11 mouse cellular contexts compared by ENCODE assay signal in the genomic region with DNA sequence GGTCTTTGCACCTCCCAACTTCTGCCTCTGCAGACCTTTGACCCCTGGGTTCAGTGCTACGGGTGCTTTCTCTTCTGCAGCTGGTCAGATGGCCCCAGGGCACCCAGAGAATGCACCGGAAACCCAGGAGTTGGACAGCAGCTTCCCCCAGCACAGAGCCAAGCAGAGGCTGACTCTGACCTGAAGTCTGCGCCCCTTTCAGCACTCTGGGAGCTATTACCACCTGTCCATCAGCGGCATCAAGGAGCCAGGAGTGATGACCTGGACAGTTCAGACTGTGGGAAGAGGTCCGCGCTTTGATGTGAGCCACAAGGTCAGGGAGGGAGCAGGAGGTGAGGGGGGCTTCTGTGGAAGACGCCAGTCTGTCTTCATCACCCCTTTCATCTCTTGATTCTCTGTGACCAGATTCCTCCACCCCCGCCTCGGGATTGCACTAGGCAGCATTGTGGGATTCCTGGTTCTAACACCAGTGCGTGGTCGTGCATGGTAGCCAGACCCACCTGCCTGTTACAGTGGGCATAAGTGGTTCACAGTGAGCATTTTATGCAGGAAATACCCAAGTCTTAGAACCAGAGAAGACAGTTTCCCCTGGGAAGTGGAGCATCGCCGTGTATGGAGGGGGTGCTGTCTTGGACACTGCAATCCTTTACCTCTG. TPM values are rescaled to one million over a fixed set of nuclear protein-coding genes. Genes with fewer than 3 reads are reported as not detected.
DNase-seq lines count a peak whose midpoint lies in the region; ATAC-seq and TF ChIP-seq lines count a peak whose summit lies in the region.
"Had no signal": no experiment of that assay in that cellular context is flagged by ENCODE, and none has a peak within 500 bp of the region (broad histone marks: within the 10 kb centered on the region; RNA-seq: fewer than 3 reads in every experiment).

No protein-coding gene starts in this region.

- intact Hi-C loops in gastrocnemius, adult 2 months (cut with DNase I) = no loop called here

- ATAC-seq in embryonic facial prominence, embryonic 12.5 days (ENCODE audit: insufficient number of reproducible peaks, insufficient read depth, low FRiP score, low TSS enrichment) = peak; percentile 37; the same call in 1 of the 2 replicates
- ATAC-seq in midbrain, embryonic 14.5 days (ENCODE audit: low FRiP score, low TSS enrichment) = peak; percentile 40; the same call in 1 of the 2 replicates
- ATAC-seq: liver, postnatal 0 days had no signal

- 32% methylated on average over 13 of the region's 13 CpGs for WGBS in embryonic facial prominence, embryonic 12.5 days
- 53% methylated on average over 13 of the region's 13 CpGs for WGBS in midbrain, embryonic 14.5 days

- peaks cover 15% of the 10 kb centered on the region for H3K4me1 ChIP-seq in embryonic facial prominence, embryonic 12.5 days
- H3K4me1 ChIP-seq in midbrain, embryonic 14.5 days (ENCODE audit: control insufficient read depth, insufficient read depth, low read length) = no peaks in the 10 kb centered on the region
- H3K4me1 ChIP-seq: neural tube, embryonic 13.5 days had no signal

- H3K27ac ChIP-seq in gastrocnemius, adult 2 months = 0 out of 2 replicates have a peak overlapping the region, but pooled peaks have one; percentile 44
- 0 out of 2 replicates have a peak overlapping the region, but pooled peaks have one; percentile 23 for H3K27ac ChIP-seq in embryonic facial prominence, embryonic 12.5 days
- H3K27ac ChIP-seq in midbrain, embryonic 14.5 days (replicated peaks; ENCODE audit: low read depth, low read length) = no peak overlapping the region
- H3K27ac ChIP-seq: neural tube, embryonic 13.5 days had no signal

- no peaks in the 10 kb centered on the region for H3K27me3 ChIP-seq in embryonic facial prominence, embryonic 12.5 days
- H3K27me3 ChIP-seq in midbrain, embryonic 14.5 days (ENCODE audit: control insufficient read depth, insufficient read depth, low read length) = peaks cover 2% of the 10 kb centered on the region; the same call in 1 of the 2 replicates

- no peak overlapping the region for H3K9ac ChIP-seq in embryonic facial prominence, embryonic 12.5 days
- no peak overlapping the region for H3K9ac ChIP-seq in midbrain, embryonic 14.5 days (replicated peaks; ENCODE audit: low read length)
- H3K9ac ChIP-seq: liver, postnatal 0 days; neural tube, embryonic 13.5 days had no signal

- DNase-seq in gastrocnemius, adult 2 months = no peak
- no peak for DNase-seq in gastrocnemius, postnatal 10 days
- peak; percentile 28 for DNase-seq in kidney, adult 9 months
- no peak for DNase-seq in midbrain, embryonic 14.5 days
- no peak for DNase-seq in adrenal gland, postnatal 4 days (ENCODE audit: low spot score in 2 of 2)
- DNase-seq in adrenal gland, adult 2 months = no peak
- no peak for DNase-seq in B cell, adult 2 months
- DNase-seq: layer of hippocampus, adult 9-11 months; liver, postnatal 0 days had no signal

- H3K4me3 ChIP-seq in gastrocnemius, adult 2 months = no peak overlapping the region
- H3K4me3 ChIP-seq in embryonic facial prominence, embryonic 12.5 days = no peak overlapping the region
- H3K4me3 ChIP-seq in midbrain, embryonic 14.5 days (replicated peaks; ENCODE audit: low read depth, low read length) = no peak overlapping the region
- H3K4me3 ChIP-seq: neural tube, embryonic 13.5 days had no signal

- no peaks in the 10 kb centered on the region; the same call in 1 of the 2 replicates for H3K36me3 ChIP-seq in embryonic facial prominence, embryonic 12.5 days
- no peaks in the 10 kb centered on the region for H3K36me3 ChIP-seq in midbrain, embryonic 14.5 days (ENCODE audit: control insufficient read depth, insufficient read depth, low read length)

- TF ChIP-seq CTCF in gastrocnemius, adult 2 months (IDR thresholded peaks at IDR 0.05) = no peak

- no peak overlapping the region for H3K4me2 ChIP-seq in embryonic facial prominence, embryonic 12.5 days (replicated peaks)
- no peak overlapping the region for H3K4me2 ChIP-seq in midbrain, embryonic 14.5 days (ENCODE audit: low read length)
- H3K4me2 ChIP-seq: neural tube, embryonic 13.5 days had no signal

- no peaks in the 10 kb centered on the region for H3K9me3 ChIP-seq in embryonic facial prominence, embryonic 12.5 days
- no peaks in the 10 kb centered on the region for H3K9me3 ChIP-seq in midbrain, embryonic 14.5 days (ENCODE audit: control insufficient read depth, low read length)
- H3K9me3 ChIP-seq: neural tube, embryonic 13.5 days had no signal

RNA-seq across cellular contexts. Expression of gene Rpusd4, which starts 15.9 kb away (rescaled TPM):
- 1 to 10 TPM; 6.8 to 7.5 TPM for total RNA-seq in gastrocnemius, adult 2 months (2021)
- total RNA-seq in gastrocnemius, postnatal 10 days (2021) = 1 to 10 TPM; 6.9 to 8.1 TPM
- polyA plus RNA-seq in embryonic facial prominence, embryonic 12.5 days (2016; fragmentation: Nextera tagmentation; extraction: Ambion mirVana) = 30.1 and 34.9 TPM in 2 replicates
- 18.1 and 19.4 TPM in 2 replicates for polyA plus RNA-seq in midbrain, embryonic 14.5 days (2014; fragmentation: Nextera tagmentation; extraction: Ambion mirVana)
- total RNA-seq in adrenal gland, postnatal 4 days (2021) = 10 to 100 TPM; 17.8 to 18.7 TPM
- total RNA-seq in adrenal gland, adult 2 months (2021) = 10 to 100 TPM; 15.0 to 18.3 TPM
- polyA plus RNA-seq in adrenal gland, adult 2 months (2012; rRNA removed) = 4.8 and 6.5 TPM in 2 replicates

RNA-seq across cellular contexts. Expression of gene Fam118b, which starts 15.9 kb away (rescaled TPM):
- total RNA-seq in gastrocnemius, adult 2 months (2021) = 10 to 100 TPM; 24.3 to 29.8 TPM
- 10 to 100 TPM; 27.2 to 28.7 TPM for total RNA-seq in gastrocnemius, postnatal 10 days (2021)
- polyA plus RNA-seq in embryonic facial prominence, embryonic 12.5 days (2016; fragmentation: Nextera tagmentation; extraction: Ambion mirVana) = 58.5 and 59.1 TPM in 2 replicates
- polyA plus RNA-seq in midbrain, embryonic 14.5 days (2014; fragmentation: Nextera tagmentation; extraction: Ambion mirVana) = 65.1 and 68.3 TPM in 2 replicates
- total RNA-seq in adrenal gland, postnatal 4 days (2021) = 10 to 100 TPM; 12.8 to 13.3 TPM
- total RNA-seq in adrenal gland, adult 2 months (2021) = 10 to 100 TPM in 1 of 2 experiments, 1 to 10 TPM in 1; 9.1 to 15.1 TPM
- polyA plus RNA-seq in adrenal gland, adult 2 months (2012; rRNA removed) = 3.8 and 4.0 TPM in 2 replicates
